17 mouse cellular contexts compared by ENCODE assay signal in the genomic region with DNA sequence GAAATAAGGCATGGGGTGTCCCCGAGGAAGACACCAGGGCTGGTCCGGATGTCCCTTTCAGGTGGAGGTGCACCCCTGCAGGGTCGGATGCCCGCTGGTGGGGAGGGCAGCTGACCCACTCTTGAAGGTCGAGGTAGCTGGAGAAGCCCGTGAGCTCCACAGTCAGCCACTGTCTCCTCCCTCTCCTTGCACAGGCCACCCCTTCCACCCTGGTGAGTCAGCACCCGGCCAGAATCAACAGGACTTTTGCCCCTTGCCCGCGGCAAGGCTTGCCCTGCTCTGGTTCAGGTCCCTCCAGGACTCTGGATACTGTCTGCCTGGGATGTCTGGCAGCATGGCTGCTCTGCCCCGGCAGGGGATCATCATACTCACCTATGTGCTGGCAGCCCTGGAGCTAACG. TPM values are rescaled to one million over a fixed set of nuclear protein-coding genes. Genes with fewer than 3 reads are reported as not detected.
DNase-seq lines count a peak whose midpoint lies in the region; ATAC-seq lines count a peak whose summit lies in the region.
"Had no signal": no experiment of that assay in that cellular context is flagged by ENCODE, and none has a peak within 500 bp of the region (broad histone marks: within the 10 kb centered on the region; RNA-seq: fewer than 3 reads in every experiment).

No protein-coding gene starts in this region.

- H3K27me3 ChIP-seq in stomach, embryonic 14.5 days (ENCODE audit: control insufficient read depth, insufficient read depth, low read length) = no peaks in the 10 kb centered on the region
- peaks cover 5% of the 10 kb centered on the region; the same call in 1 of the 2 replicates for H3K27me3 ChIP-seq in hindbrain, embryonic 12.5 days
- H3K27me3 ChIP-seq: embryonic facial prominence, embryonic 15.5 days had no signal

- H3K4me2 ChIP-seq in stomach, embryonic 14.5 days (replicated peaks; ENCODE audit: low read depth, low read length) = no peak overlapping the region
- H3K4me2 ChIP-seq in hindbrain, embryonic 12.5 days (replicated peaks) = no peak overlapping the region
- H3K4me2 ChIP-seq: embryonic facial prominence, embryonic 15.5 days; forebrain, embryonic 13.5 days had no signal

- H3K4me1 ChIP-seq in stomach, embryonic 14.5 days (ENCODE audit: control insufficient read depth, insufficient read depth, low read length) = no peaks in the 10 kb centered on the region
- 0 out of 2 replicates have a peak, but pooled peaks cover 3% of the 10 kb centered on the region for H3K4me1 ChIP-seq in hindbrain, embryonic 12.5 days
- H3K4me1 ChIP-seq: forebrain, embryonic 13.5 days had no signal

- no peaks in the 10 kb centered on the region for H3K36me3 ChIP-seq in stomach, embryonic 14.5 days (ENCODE audit: control insufficient read depth, insufficient read depth, low read length)
- no peaks in the 10 kb centered on the region for H3K36me3 ChIP-seq in hindbrain, embryonic 12.5 days
- H3K36me3 ChIP-seq: embryonic facial prominence, embryonic 15.5 days; heart, embryonic 10.5 days had no signal

- H3K4me3 ChIP-seq in stomach, embryonic 14.5 days (ENCODE audit: low read depth, low read length) = no peak overlapping the region
- no peak overlapping the region for H3K4me3 ChIP-seq in hindbrain, embryonic 12.5 days
- H3K4me3 ChIP-seq: embryonic facial prominence, embryonic 15.5 days; forebrain, embryonic 13.5 days; gastrocnemius, adult 2 months; heart, embryonic 10.5 days; megakaryocyte, embryonic 14.5 days had no signal

- H3K9ac ChIP-seq in stomach, embryonic 14.5 days (replicated peaks; ENCODE audit: low read depth, low read length) = no peak overlapping the region
- H3K9ac ChIP-seq in hindbrain, embryonic 12.5 days = no peak overlapping the region
- H3K9ac ChIP-seq: embryonic facial prominence, embryonic 15.5 days; forebrain, embryonic 13.5 days had no signal

- WGBS in stomach, embryonic 14.5 days = 68% methylated on average over 11 of the region's 11 CpGs
- 84% methylated on average over 11 of the region's 11 CpGs for WGBS in hindbrain, embryonic 12.5 days

- H3K27ac ChIP-seq in stomach, embryonic 14.5 days (ENCODE audit: low read length) = no peak overlapping the region
- H3K27ac ChIP-seq in hindbrain, embryonic 12.5 days = no peak overlapping the region
- H3K27ac ChIP-seq: embryonic facial prominence, embryonic 15.5 days; forebrain, embryonic 13.5 days; gastrocnemius, adult 2 months; heart, embryonic 10.5 days had no signal

- ATAC-seq in stomach, embryonic 14.5 days (ENCODE audit: insufficient number of reproducible peaks, insufficient read depth, low FRiP score, low read depth) = peak; percentile 8; the same call in 1 of the 2 replicates
- ATAC-seq in hindbrain, embryonic 12.5 days (ENCODE audit: low FRiP score) = no peak
- ATAC-seq: activated CD4-positive, CD25-positive, alpha-beta regulatory T cell, adult 4 months; forebrain, embryonic 13.5 days had no signal

- peak; percentile 73 for DNase-seq in adrenal gland, adult 2 months
- DNase-seq in adrenal gland, adult 18-20 months (ENCODE audit: low spot score in 2 of 2) = no peak
- DNase-seq in adrenal gland, postnatal 36 days = peak; percentile 64 to 76
- peak; percentile 74 for DNase-seq in kidney, postnatal 10 days
- DNase-seq in frontal cortex, postnatal 36 days (ENCODE audit: low spot score in 2 of 2) = no peak
- DNase-seq in embryo, embryonic 9.5 days (ENCODE audit: extremely low spot score) = no peak
- DNase-seq: gastrocnemius, adult 2 months; heart, postnatal 36 days; lung, adult 2 months had no signal

- H3K9me3 ChIP-seq in stomach, embryonic 14.5 days (ENCODE audit: control insufficient read depth, low read depth, low read length) = no peaks in the 10 kb centered on the region
- no peaks in the 10 kb centered on the region for H3K9me3 ChIP-seq in hindbrain, embryonic 12.5 days (replicated peaks)
- H3K9me3 ChIP-seq: embryonic facial prominence, embryonic 15.5 days; forebrain, embryonic 13.5 days; heart, embryonic 10.5 days; megakaryocyte, embryonic 14.5 days had no signal

RNA-seq across cellular contexts. Expression of a gene that starts 2.3 kb away (rescaled TPM):
- total RNA-seq in adrenal gland, adult 2 months (2021) = 1 to 10 TPM; 1.5 to 4.1 TPM
- polyA plus RNA-seq in adrenal gland, adult 2 months (2012; rRNA removed) = 13.3 and 17.5 TPM in 2 replicates
- 1 to 10 TPM; 1.9 to 6.7 TPM for total RNA-seq in adrenal gland, adult 18-20 months (2021)
- total RNA-seq in adrenal gland, postnatal 36 days (2021) = 1 to 10 TPM; 1.4 to 1.5 TPM
- 9.2 and 9.8 TPM in 2 replicates for polyA plus RNA-seq in stomach, embryonic 14.5 days (2014; fragmentation: Nextera tagmentation; extraction: Ambion mirVana)
- polyA plus RNA-seq in hindbrain, embryonic 12.5 days (2016; fragmentation: Nextera tagmentation; extraction: Ambion mirVana) = 0.63 and 0.72 TPM in 2 replicates

RNA-seq across cellular contexts. Expression of a gene that starts 15.0 kb away (rescaled TPM):
- 100 to 1,000 TPM; 239 to 672 TPM for total RNA-seq in adrenal gland, adult 2 months (2021)
- polyA plus RNA-seq in adrenal gland, adult 2 months (2012; rRNA removed) = 469 and 597 TPM in 2 replicates
- 100 to 1,000 TPM; 153 to 767 TPM for total RNA-seq in adrenal gland, adult 18-20 months (2021)
- total RNA-seq in adrenal gland, postnatal 36 days (2021) = 100 to 1,000 TPM; 242 to 645 TPM
- polyA plus RNA-seq in stomach, embryonic 14.5 days (2014; fragmentation: Nextera tagmentation; extraction: Ambion mirVana) = 824 and 970 TPM in 2 replicates
- polyA plus RNA-seq in hindbrain, embryonic 12.5 days (2016; fragmentation: Nextera tagmentation; extraction: Ambion mirVana) = 1,001 and 1,276 TPM in 2 replicates

RNA-seq across cellular contexts. Expression of a gene that starts 27.1 kb away (rescaled TPM):
- total RNA-seq in adrenal gland, adult 2 months (2021) = under 1 TPM; 0.40 to 0.55 TPM
- 3.5 and 4.2 TPM in 2 replicates for polyA plus RNA-seq in adrenal gland, adult 2 months (2012; rRNA removed)
- total RNA-seq in adrenal gland, adult 18-20 months (2021) = 1 to 10 TPM in 1 of 2 experiments, under 1 TPM in 1; 0.45 to 2.8 TPM
- 1 to 10 TPM in 1 of 2 experiments, under 1 TPM in 1; 0.43 to 2.6 TPM for total RNA-seq in adrenal gland, postnatal 36 days (2021)
- 4.6 and 5.9 TPM in 2 replicates for polyA plus RNA-seq in stomach, embryonic 14.5 days (2014; fragmentation: Nextera tagmentation; extraction: Ambion mirVana)
- 3.3 TPM in 2 replicates for polyA plus RNA-seq in hindbrain, embryonic 12.5 days (2016; fragmentation: Nextera tagmentation; extraction: Ambion mirVana)
- total RNA-seq: gastrocnemius, adult 2 months; heart, postnatal 36 days; left cerebral cortex, postnatal 14 days had no signal
- polyA plus RNA-seq: activated CD4-positive, CD25-positive, alpha-beta regulatory T cell, adult 4 months; forebrain, embryonic 13.5 days had no signal

Comparison
In these comparisons a context has a peak if more than half of its experiments do, and no peak if none do; other contexts are left out.
1. DNase-seq: peak in adrenal gland, adult 2 months (single experiment), adrenal gland, postnatal 36 days (2 of 2) and kidney, postnatal 10 days (single experiment); none in adrenal gland, adult 18-20 months (0 of 2), frontal cortex, postnatal 36 days (0 of 2) and embryo, embryonic 9.5 days (single experiment).